In the genomic region with DNA sequence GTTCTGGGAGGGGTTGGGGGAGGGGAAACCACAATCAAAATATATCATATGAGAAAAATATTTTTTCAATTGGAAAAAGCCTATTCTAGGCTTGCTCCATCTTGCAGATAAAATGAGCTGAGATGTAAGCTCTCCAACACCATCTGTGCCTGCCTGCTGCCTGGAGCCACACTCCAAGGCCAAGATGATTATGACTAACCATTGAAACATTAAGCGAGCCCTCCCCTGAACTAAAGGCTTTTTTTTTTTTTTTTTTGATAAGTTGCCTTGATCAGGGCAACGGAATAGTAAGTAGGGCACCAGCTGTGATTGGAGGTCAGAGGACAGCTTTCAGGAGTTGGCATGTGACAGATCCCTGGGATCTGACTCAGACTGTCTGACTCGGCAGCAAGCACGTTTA, we compare ENCODE assay signal across 13 mouse cellular contexts. TPM values are rescaled to one million over a fixed set of nuclear protein-coding genes. Genes with fewer than 3 reads are reported as not detected.
A peak's percentile ranks its signal among the peaks of the same experiment; 100 is the strongest.
DNase-seq lines count a peak whose midpoint lies in the region; ATAC-seq lines count a peak whose summit lies in the region.
"Had no signal": no experiment of that assay in that cellular context is flagged by ENCODE, and none has a peak within 500 bp of the region (broad histone marks: within the 10 kb centered on the region; RNA-seq: fewer than 3 reads in every experiment).

No protein-coding gene starts in this region.

- H3K4me2 ChIP-seq in forebrain, embryonic 16.5 days (ENCODE audit: low read length) = no peak overlapping the region
- no peak overlapping the region for H3K4me2 ChIP-seq in forebrain, embryonic 12.5 days
- H3K4me2 ChIP-seq: hindbrain, embryonic 13.5 days had no signal

- H3K4me1 ChIP-seq in forebrain, embryonic 16.5 days (replicated peaks; ENCODE audit: control insufficient read depth, insufficient read depth, low read length) = peaks cover 4% of the 10 kb centered on the region; the same call in 1 of the 2 replicates
- H3K4me1 ChIP-seq in forebrain, embryonic 12.5 days = no peaks in the 10 kb centered on the region
- H3K4me1 ChIP-seq: heart, embryonic 10.5 days; hindbrain, embryonic 13.5 days had no signal

- H3K27ac ChIP-seq in forebrain, embryonic 16.5 days (ENCODE audit: low read length) = no peak overlapping the region
- H3K27ac ChIP-seq in forebrain, embryonic 12.5 days = no peak overlapping the region
- H3K27ac ChIP-seq: heart, embryonic 10.5 days; hindbrain, embryonic 13.5 days had no signal

- no peaks in the 10 kb centered on the region for H3K36me3 ChIP-seq in forebrain, embryonic 16.5 days (ENCODE audit: control insufficient read depth, insufficient read depth)
- H3K36me3 ChIP-seq in forebrain, embryonic 12.5 days (replicated peaks) = no peaks in the 10 kb centered on the region
- H3K36me3 ChIP-seq: heart, embryonic 10.5 days; hindbrain, embryonic 13.5 days had no signal

- ATAC-seq in forebrain, embryonic 16.5 days = peak; percentile 70
- no peak for ATAC-seq in forebrain, embryonic 12.5 days (ENCODE audit: low FRiP score)
- ATAC-seq in CD4-positive, CD25-positive, alpha-beta regulatory T cell, adult 4 months = no peak
- ATAC-seq in megakaryocyte, adult 5-6 weeks (ENCODE audit: poor library complexity, severe bottlenecking) = no peak

- no peaks in the 10 kb centered on the region for H3K9me3 ChIP-seq in forebrain, embryonic 16.5 days (ENCODE audit: control insufficient read depth, low read length)
- 0 out of 2 replicates have a peak, but pooled peaks cover 4% of the 10 kb centered on the region for H3K9me3 ChIP-seq in forebrain, embryonic 12.5 days
- H3K9me3 ChIP-seq: heart, embryonic 10.5 days; hindbrain, embryonic 13.5 days had no signal

- DNase-seq in retina, adult 2 months (ENCODE audit: low read depth, low spot score) = peak; percentile 6
- no peak for DNase-seq in retina, embryonic 14.5 days (ENCODE audit: low spot score)
- peak; percentile 51 to 67 for DNase-seq in cerebellum, postnatal 25 days
- DNase-seq in telencephalon, adult 2 months (ENCODE audit: low read depth, low spot score) = peak; percentile 64
- DNase-seq: kidney, adult 8-10 months; lung, adult 2 months had no signal

- WGBS in forebrain, embryonic 16.5 days = 56% methylated on average over 4 of the region's 4 CpGs
- 70% methylated on average over 4 of the region's 4 CpGs for WGBS in forebrain, embryonic 12.5 days

- no peak overlapping the region for H3K4me3 ChIP-seq in forebrain, embryonic 16.5 days (replicated peaks; ENCODE audit: low read length)
- H3K4me3 ChIP-seq in forebrain, embryonic 12.5 days (replicated peaks) = no peak overlapping the region
- H3K4me3 ChIP-seq: heart, embryonic 10.5 days; hindbrain, embryonic 13.5 days had no signal

- no peak overlapping the region for H3K9ac ChIP-seq in forebrain, embryonic 16.5 days (replicated peaks; ENCODE audit: low read depth, low read length)
- H3K9ac ChIP-seq in forebrain, embryonic 12.5 days = no peak overlapping the region
- H3K9ac ChIP-seq: hindbrain, embryonic 13.5 days had no signal

- no peaks in the 10 kb centered on the region for H3K27me3 ChIP-seq in forebrain, embryonic 16.5 days (replicated peaks; ENCODE audit: control insufficient read depth, insufficient read depth, low read length)
- no peaks in the 10 kb centered on the region for H3K27me3 ChIP-seq in forebrain, embryonic 12.5 days
- H3K27me3 ChIP-seq: hindbrain, embryonic 13.5 days had no signal

RNA-seq across cellular contexts. Expression of gene Acsbg1, which starts 6.8 kb away (rescaled TPM):
- polyA plus RNA-seq in forebrain, embryonic 16.5 days (2015; fragmentation: Nextera tagmentation; extraction: Ambion mirVana) = 19.5 and 22.6 TPM in 2 replicates
- polyA plus RNA-seq in forebrain, embryonic 12.5 days (2016; fragmentation: Nextera tagmentation; extraction: Ambion mirVana) = 14.9 and 22.6 TPM in 2 replicates
- polyA plus RNA-seq in CD4-positive, CD25-positive, alpha-beta regulatory T cell, adult 4 months (2017; shearing (Covaris generic)) = 10 to 100 TPM; 41.1 to 75.2 TPM
- 0.25 and 0.75 TPM in 2 replicates for total RNA-seq in megakaryocyte, adult 5-6 weeks (2015)
- 0.20 and 0.40 TPM in 2 replicates for total RNA-seq in megakaryocyte, adult 5-6 weeks (2017)
- total RNA-seq: megakaryocyte-erythroid progenitor cell, adult 5-6 weeks had no signal

RNA-seq across cellular contexts. Expression of gene Dnaja4, which starts 30.2 kb away (rescaled TPM):
- 6.5 and 6.9 TPM in 2 replicates for polyA plus RNA-seq in forebrain, embryonic 16.5 days (2015; fragmentation: Nextera tagmentation; extraction: Ambion mirVana)
- 2.8 and 3.1 TPM in 2 replicates for polyA plus RNA-seq in forebrain, embryonic 12.5 days (2016; fragmentation: Nextera tagmentation; extraction: Ambion mirVana)
- polyA plus RNA-seq in CD4-positive, CD25-positive, alpha-beta regulatory T cell, adult 4 months (2017; shearing (Covaris generic)) = 1 to 10 TPM; 2.9 to 4.0 TPM
- total RNA-seq in megakaryocyte, adult 5-6 weeks (2015) = 0.84 and 1.6 TPM in 2 replicates
- total RNA-seq in megakaryocyte, adult 5-6 weeks (2017) = 0.62 and 3.7 TPM in 2 replicates
